Mouse (Mus musculus): Measurements from ENCODE around the gene Col4a6. TPM values are rescaled to one million over a fixed set of nuclear protein-coding genes. Genes with fewer than 3 reads are reported as not detected.

The Col4a6 gene
- not detected for total RNA-seq (2023)

DNA sequence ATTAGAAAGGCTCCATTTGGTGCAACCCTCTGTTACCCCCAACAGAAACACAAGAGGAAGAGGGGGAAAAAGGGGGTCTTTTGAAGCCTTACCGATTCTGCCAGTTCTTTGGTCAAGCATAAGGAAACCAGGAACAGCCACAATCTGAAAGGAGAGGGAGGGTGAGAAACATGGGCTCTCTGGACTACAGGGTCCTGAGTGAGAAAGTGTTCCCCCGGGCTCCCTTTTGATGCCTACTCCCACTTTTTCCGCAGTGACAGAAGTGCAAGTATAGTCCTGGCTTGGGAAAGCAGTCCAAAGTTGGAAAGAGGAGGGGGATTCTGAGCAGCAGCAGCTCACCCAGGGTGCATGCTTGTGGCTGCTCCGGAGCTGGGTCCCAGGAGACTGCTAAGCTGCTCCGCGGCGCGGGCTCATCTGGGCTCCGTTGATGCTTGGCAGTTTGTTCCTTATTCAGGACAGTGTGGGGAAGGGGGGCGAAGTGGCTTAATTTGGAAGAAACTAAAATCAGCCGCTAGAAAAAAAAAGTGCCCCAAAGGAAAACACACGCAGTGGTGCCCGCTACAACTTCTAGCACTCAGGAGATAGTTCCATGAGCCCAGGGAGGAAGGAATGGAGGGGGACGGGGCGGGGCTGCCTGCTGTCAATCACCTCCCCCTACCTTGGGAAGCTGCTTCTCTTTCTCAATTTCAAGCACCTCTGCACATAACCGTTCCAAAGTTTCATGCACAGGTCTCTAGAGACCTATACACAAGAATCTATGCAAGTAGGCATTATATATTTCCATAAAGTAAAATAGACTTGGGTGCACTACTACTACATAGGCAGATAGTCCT lies at the start of gene Col4a6:
TSS of gene Col4a6 (minus strand) at position 607 of the 833 bp plus-strand sequence.

DNA sequence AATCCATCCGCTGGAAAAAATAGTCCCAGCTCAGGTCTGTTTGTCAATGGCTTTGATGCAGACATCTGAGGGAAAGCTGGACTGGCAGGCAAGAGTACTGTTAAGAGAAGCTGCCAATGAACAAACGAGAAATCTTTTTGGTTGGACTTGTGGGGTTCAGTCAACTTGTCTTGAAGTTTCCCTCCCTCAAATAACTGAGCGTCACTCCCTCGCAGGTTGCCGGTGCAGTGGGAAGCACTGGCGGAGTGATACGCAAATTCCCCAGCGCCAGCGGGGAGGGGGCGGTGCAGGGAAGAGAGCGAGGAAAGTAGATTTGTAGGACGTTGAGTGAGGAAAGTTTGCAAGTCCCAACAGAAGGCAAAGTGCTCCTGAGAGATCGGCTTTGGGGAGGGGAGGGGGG lies 1.2 kb upstream of the Col4a6 start, which contains the start of gene Col4a5:
TSS of gene Col4a5 (plus strand) at position 276 of the 400 bp plus-strand sequence.

Other genes with a start within 250 kb of the Col4a6 start
- gene Col4a5, start 1.3 kb upstream of the Col4a6 start, total RNA-seq (2023), result not detected

Measured in T-cell, adult 66 days (primary cell).